Mouse (Mus musculus): ENCODE data around the gene Ryk. TPM values are rescaled to one million over a fixed set of nuclear protein-coding genes. Genes with fewer than 3 reads are reported as not detected.

Ryk gene
- polyA plus RNA-seq, 1 experiment: 0.48 TPM

- Histone ChIP-seq H3K4me3 (replicated peaks) (no peak overlapping the region), H3K4me1 (ENCODE audit: control insufficient read depth) (peaks cover 17% of the 10 kb centered on the region), H3K36me3 (ENCODE audit: control insufficient read depth) (no peaks in the 10 kb centered on the region), H3K27me3 (ENCODE audit: control insufficient read depth) (no peaks in the 10 kb centered on the region), H3K9me3 (ENCODE audit: control insufficient read depth, low read length) (no peaks in the 10 kb centered on the region)
- peak; percentile 53; the same call in 1 of the 3 replicates for TF ChIP-seq TAL1 (IDR thresholded peaks at IDR 0.05; ENCODE audit: low read length)
- no peak for TF ChIP-seq GATA1 (IDR thresholded peaks at IDR 0.05; ENCODE audit: low read length)
Measured at GRCm38 (mm10) chr9:102828604-102829003, 6.1 kb upstream of the Ryk start.

- Histone ChIP-seq H3K4me1 (ENCODE audit: control insufficient read depth) (peaks cover 35% of the 10 kb centered on the region), H3K27me3 (ENCODE audit: control insufficient read depth) (no peaks in the 10 kb centered on the region), H3K36me3 (ENCODE audit: control insufficient read depth) (no peaks in the 10 kb centered on the region), H3K9me3 (ENCODE audit: control insufficient read depth, low read length) (no peaks in the 10 kb centered on the region), H3K4me3 (replicated peaks) (no peak overlapping the region)
- TF ChIP-seq TAL1 (IDR thresholded peaks at IDR 0.05; ENCODE audit: low read length): no peak
- TF ChIP-seq GATA1 (IDR thresholded peaks at IDR 0.05; ENCODE audit: low read length): no peak
Measured at GRCm38 (mm10) chr9:102831541-102831940, 3.2 kb upstream of the Ryk start.

GRCm38 (mm10) chr9:102834414-102834741, 339 bp upstream of the Ryk start:
- no peaks in the 10 kb centered on the region for H3K27me3 ChIP-seq (ENCODE audit: control insufficient read depth)
- H3K4me1 ChIP-seq (ENCODE audit: control insufficient read depth): peaks cover 33% of the 10 kb centered on the region
- no peaks in the 10 kb centered on the region for H3K36me3 ChIP-seq (ENCODE audit: control insufficient read depth)
- no peaks in the 10 kb centered on the region for H3K9me3 ChIP-seq (ENCODE audit: control insufficient read depth, low read length)
- peak overlapping the region; percentile 90 for H3K4me3 ChIP-seq (replicated peaks)
- TF ChIP-seq TAL1 (IDR thresholded peaks at IDR 0.05; ENCODE audit: low read length) (no peak), GATA1 (IDR thresholded peaks at IDR 0.05; ENCODE audit: low read length) (no peak)

- no peaks in the 10 kb centered on the region for H3K27me3 ChIP-seq (ENCODE audit: control insufficient read depth)
- no peaks in the 10 kb centered on the region for H3K36me3 ChIP-seq (ENCODE audit: control insufficient read depth)
- H3K9me3 ChIP-seq (ENCODE audit: control insufficient read depth, low read length): no peaks in the 10 kb centered on the region
- TF ChIP-seq TAL1 (IDR thresholded peaks at IDR 0.05; ENCODE audit: low read length): no peak
- no peak for TF ChIP-seq GATA1 (IDR thresholded peaks at IDR 0.05; ENCODE audit: low read length)
- H3K4me1 ChIP-seq (ENCODE audit: control insufficient read depth): peaks cover 49% of the 10 kb centered on the region
- H3K4me3 ChIP-seq (replicated peaks): peak overlapping the region; percentile 90
Measured at GRCm38 (mm10) chr9:102836279-102836678, 1.6 kb downstream of the Ryk start.

GRCm38 (mm10) chr9:102840792-102841778, 6.4 kb downstream of the Ryk start:
- H3K36me3 ChIP-seq (ENCODE audit: control insufficient read depth): no peaks in the 10 kb centered on the region
- TF ChIP-seq TAL1 (IDR thresholded peaks at IDR 0.05; ENCODE audit: low read length) (no peak), GATA1 (IDR thresholded peaks at IDR 0.05; ENCODE audit: low read length) (no peak)
- H3K4me1 ChIP-seq (ENCODE audit: control insufficient read depth): peaks cover 68% of the 10 kb centered on the region
- H3K9me3 ChIP-seq (ENCODE audit: control insufficient read depth, low read length): no peaks in the 10 kb centered on the region
- no peaks in the 10 kb centered on the region for H3K27me3 ChIP-seq (ENCODE audit: control insufficient read depth)
- peak overlapping the region; percentile 22 for H3K4me3 ChIP-seq (replicated peaks)

GRCm38 (mm10) chr9:102841832-102842231, 7.1 kb downstream of the Ryk start:
- H3K9me3 ChIP-seq (ENCODE audit: control insufficient read depth, low read length): no peaks in the 10 kb centered on the region
- no peaks in the 10 kb centered on the region for H3K36me3 ChIP-seq (ENCODE audit: control insufficient read depth)
- H3K4me1 ChIP-seq (ENCODE audit: control insufficient read depth): peaks cover 61% of the 10 kb centered on the region
- no peak for TF ChIP-seq GATA1 (IDR thresholded peaks at IDR 0.05; ENCODE audit: low read length)
- TF ChIP-seq TAL1 (IDR thresholded peaks at IDR 0.05; ENCODE audit: low read length): no peak
- no peak overlapping the region for H3K4me3 ChIP-seq (replicated peaks)
- H3K27me3 ChIP-seq (ENCODE audit: control insufficient read depth): no peaks in the 10 kb centered on the region

GRCm38 (mm10) chr9:102842498-102842897, 7.8 kb downstream of the Ryk start:
- Histone ChIP-seq H3K4me1 (ENCODE audit: control insufficient read depth) (peaks cover 59% of the 10 kb centered on the region), H3K36me3 (ENCODE audit: control insufficient read depth) (no peaks in the 10 kb centered on the region), H3K9me3 (ENCODE audit: control insufficient read depth, low read length) (no peaks in the 10 kb centered on the region), H3K27me3 (ENCODE audit: control insufficient read depth) (no peaks in the 10 kb centered on the region), H3K4me3 (replicated peaks) (no peak overlapping the region)
- TF ChIP-seq TAL1 (IDR thresholded peaks at IDR 0.05; ENCODE audit: low read length) (no peak), GATA1 (IDR thresholded peaks at IDR 0.05; ENCODE audit: low read length) (no peak)

- Histone ChIP-seq H3K36me3 (ENCODE audit: control insufficient read depth) (no peaks in the 10 kb centered on the region), H3K4me1 (ENCODE audit: control insufficient read depth) (peaks cover 66% of the 10 kb centered on the region), H3K27me3 (ENCODE audit: control insufficient read depth) (no peaks in the 10 kb centered on the region), H3K4me3 (replicated peaks) (no peak overlapping the region), H3K9me3 (ENCODE audit: control insufficient read depth, low read length) (no peaks in the 10 kb centered on the region)
- TF ChIP-seq TAL1 (IDR thresholded peaks at IDR 0.05; ENCODE audit: low read length) (no peak), GATA1 (IDR thresholded peaks at IDR 0.05; ENCODE audit: low read length) (no peak)
Measured at GRCm38 (mm10) chr9:102843577-102843976, 8.9 kb downstream of the Ryk start.

- H3K27me3 ChIP-seq (ENCODE audit: control insufficient read depth): no peaks in the 10 kb centered on the region
- no peak overlapping the region for H3K4me3 ChIP-seq (replicated peaks)
- TF ChIP-seq GATA1 (IDR thresholded peaks at IDR 0.05; ENCODE audit: low read length): no peak
- TF ChIP-seq TAL1 (IDR thresholded peaks at IDR 0.05; ENCODE audit: low read length): no peak
- H3K9me3 ChIP-seq (ENCODE audit: control insufficient read depth, low read length): no peaks in the 10 kb centered on the region
- H3K4me1 ChIP-seq (ENCODE audit: control insufficient read depth): peaks cover 58% of the 10 kb centered on the region
- no peaks in the 10 kb centered on the region for H3K36me3 ChIP-seq (ENCODE audit: control insufficient read depth)
Measured at GRCm38 (mm10) chr9:102845851-102846250, 11.1 kb downstream of the Ryk start.

Measured in erythroblast, embryonic 14.5 days (primary cell).